Mouse (Mus musculus) liver, postnatal 0 days (tissue): Measurements from ENCODE around the gene Bmp7. TPM values are rescaled to one million over a fixed set of nuclear protein-coding genes. Genes with fewer than 3 reads are reported as not detected.
A peak's percentile ranks its signal among the peaks of the same experiment; 100 is the strongest.

Experiments used
- ATAC-seq: fragments of 200-750 bp; cut with Nextera tagmentation; 2 replicates; pipeline ENCODE4 v1.8.0; 2017; ENCODE audit warnings: mild to moderate bottlenecking, moderate library complexity
- DNase-seq: peaks from one replicate; pipeline ENCODE4 v3.0.0-alpha.2; 2016
- H3K27ac ChIP-seq: fragments of 300-500 bp; sonication (generic); 2 replicates; pipeline ENCODE4 v1.5.1; 2014; ENCODE audit warnings: antibody characterized with exemption, moderate library complexity, mild to moderate bottlenecking, low read depth
- H3K27me3 ChIP-seq: fragments of 300-500 bp; sonication (generic); 2 replicates; pipeline ENCODE4 v1.6.1; 2014; ENCODE audit warnings: low read length, control low read depth, mixed read lengths; ENCODE audit not compliant: insufficient read depth
- H3K36me3 ChIP-seq: fragments of 300-500 bp; sonication (generic); replicated peaks from 2 replicates; pipeline ENCODE4 v1.6.1; 2014; ENCODE audit warnings: mild to moderate bottlenecking, control low read depth, low read length, moderate library complexity, mixed read lengths; ENCODE audit not compliant: insufficient read depth
- H3K4me1 ChIP-seq: fragments of 300-500 bp; sonication (generic); 2 replicates; pipeline ENCODE4 v1.6.1; 2014; ENCODE audit warnings: antibody characterized with exemption, mild to moderate bottlenecking, control low read depth; ENCODE audit not compliant: insufficient read depth
- H3K4me2 ChIP-seq: fragments of 300-500 bp; sonication (generic); 2 replicates; pipeline ENCODE4 v1.6.1; 2014; ENCODE audit warnings: low read depth, mild to moderate bottlenecking, low read length, moderate library complexity, mixed read lengths
- H3K4me3 ChIP-seq: fragments of 300-500 bp; sonication (generic); 2 replicates; pipeline ENCODE4 v1.5.1; 2014; ENCODE audit warnings: low read depth, low read length
- H3K9ac ChIP-seq: fragments of 300-500 bp; sonication (generic); replicated peaks from 2 replicates; pipeline ENCODE4 v1.6.1; 2014; ENCODE audit warnings: mild to moderate bottlenecking, moderate library complexity
- H3K9me3 ChIP-seq: fragments of 300-500 bp; sonication (generic); 2 replicates; pipeline ENCODE4 v1.6.1; 2016; ENCODE audit warnings: mild to moderate bottlenecking, control low read depth, low read length, mixed read lengths
- CTCF ChIP-seq: sonication (generic); IDR thresholded peaks from 2 replicates; pipeline ENCODE4 v1.5.1; 2016; ENCODE audit warnings: antibody characterized with exemption, low read depth
- EP300 ChIP-seq: IDR thresholded peaks from 2 replicates; pipeline ENCODE4 v1.6.1; 2016; ENCODE audit warnings: antibody characterized with exemption, low read depth, mild to moderate bottlenecking
- WGBS: fragments of 180-500 bp; shearing (Covaris S2); extraction: QIAGEN DNeasy Blood & Tissue Kit; methylation state at CpG from one replicate; pipeline ENCODE4 v1.1.7; 2014; ENCODE audit not compliant: insufficient replicate concordance; 5-methylcytosine and 5-hydroxymethylcytosine counted together
- polyA plus RNA-seq: library from polyadenylated mRNA; unstranded; fragments of >200 nt; fragmentation: Nextera tagmentation; extraction: Ambion mirVana; gene quantifications from 2 replicates; pipeline ENCODE4 v1.2.1, GENCODE M21; 2015

Gene Bmp7
- polyA plus RNA-seq, 1 experiment from 2014 or later: 0.32 TPM

GRCm38 (mm10) chr2:172923198-172923597 is 16.9 kb downstream of the Bmp7 start:
- no peak overlapping the region for H3K27ac ChIP-seq
- H3K4me3 ChIP-seq: no peak overlapping the region
- H3K27me3 ChIP-seq: no peaks in the 10 kb centered on the region
- WGBS: 81% methylated on average over 7 of the region's 7 CpGs
- H3K36me3 ChIP-seq: no peaks in the 10 kb centered on the region
- no peak overlapping the region for H3K9ac ChIP-seq
- no peak overlapping the region for H3K4me2 ChIP-seq
- H3K4me1 ChIP-seq: no peaks in the 10 kb centered on the region
- no peaks in the 10 kb centered on the region for H3K9me3 ChIP-seq
- DNase-seq (peak; percentile 35), ATAC-seq (peak; percentile 61)
- no peak for TF ChIP-seq CTCF
- no peak for TF ChIP-seq EP300

- H3K9ac ChIP-seq: no peak overlapping the region
- H3K27me3 ChIP-seq: no peaks in the 10 kb centered on the region
- peak; percentile 69; the same call in 1 of the 2 replicates for ATAC-seq
- no peaks in the 10 kb centered on the region for H3K9me3 ChIP-seq
- WGBS: 70% methylated on average over 5 of the region's 5 CpGs
- DNase-seq: no peak
- H3K4me1 ChIP-seq: no peaks in the 10 kb centered on the region
- no peak overlapping the region for H3K4me2 ChIP-seq
- H3K36me3 ChIP-seq: no peaks in the 10 kb centered on the region
- no peak overlapping the region for H3K27ac ChIP-seq
- no peak for TF ChIP-seq EP300
- TF ChIP-seq CTCF: no peak
- H3K4me3 ChIP-seq: no peak overlapping the region
Measured at GRCm38 (mm10) chr2:172922597-172922996, 17.5 kb downstream of the Bmp7 start.

GRCm38 (mm10) chr2:172914018-172914417 is 26.1 kb downstream of the Bmp7 start:
- no peaks in the 10 kb centered on the region for H3K9me3 ChIP-seq
- TF ChIP-seq EP300: no peak
- TF ChIP-seq CTCF: no peak
- no peak for ATAC-seq
- H3K27me3 ChIP-seq: no peaks in the 10 kb centered on the region
- H3K36me3 ChIP-seq: no peaks in the 10 kb centered on the region
- WGBS: 71% methylated on average over 14 of the region's 14 CpGs
- no peak overlapping the region for H3K4me3 ChIP-seq
- no peak overlapping the region for H3K27ac ChIP-seq
- no peak overlapping the region for H3K9ac ChIP-seq
- no peaks in the 10 kb centered on the region for H3K4me1 ChIP-seq
- H3K4me2 ChIP-seq: no peak overlapping the region
- no peak for DNase-seq

GRCm38 (mm10) chr2:172911715-172912114 is 28.4 kb downstream of the Bmp7 start:
- H3K9me3 ChIP-seq: no peaks in the 10 kb centered on the region
- H3K4me2 ChIP-seq: no peak overlapping the region
- H3K9ac ChIP-seq: no peak overlapping the region
- ATAC-seq (no peak), DNase-seq (no peak)
- no peak overlapping the region for H3K27ac ChIP-seq
- H3K4me3 ChIP-seq: no peak overlapping the region
- no peaks in the 10 kb centered on the region for H3K4me1 ChIP-seq
- no peaks in the 10 kb centered on the region for H3K27me3 ChIP-seq
- TF ChIP-seq EP300 (no peak), CTCF (no peak)
- 53% methylated on average over 5 of the region's 5 CpGs for WGBS
- H3K36me3 ChIP-seq: no peaks in the 10 kb centered on the region

GRCm38 (mm10) chr2:172911157-172911556 is 29.0 kb downstream of the Bmp7 start:
- WGBS: 71% methylated on average over 6 of the region's 6 CpGs
- no peaks in the 10 kb centered on the region for H3K9me3 ChIP-seq
- H3K4me3 ChIP-seq: no peak overlapping the region
- H3K9ac ChIP-seq: no peak overlapping the region
- no peaks in the 10 kb centered on the region for H3K27me3 ChIP-seq
- no peak overlapping the region for H3K4me2 ChIP-seq
- no peaks in the 10 kb centered on the region for H3K36me3 ChIP-seq
- no peak for DNase-seq
- TF ChIP-seq CTCF: no peak
- no peak for TF ChIP-seq EP300
- ATAC-seq: no peak
- H3K27ac ChIP-seq: no peak overlapping the region
- H3K4me1 ChIP-seq: no peaks in the 10 kb centered on the region

GRCm38 (mm10) chr2:172909463-172909862 is 30.7 kb downstream of the Bmp7 start:
- H3K9me3 ChIP-seq: no peaks in the 10 kb centered on the region
- H3K36me3 ChIP-seq: no peaks in the 10 kb centered on the region
- WGBS: 57% methylated on average over 6 of the region's 6 CpGs
- ATAC-seq (no peak), DNase-seq (no peak)
- no peak overlapping the region for H3K4me3 ChIP-seq
- TF ChIP-seq EP300 (no peak), CTCF (no peak)
- no peaks in the 10 kb centered on the region for H3K4me1 ChIP-seq
- no peak overlapping the region for H3K9ac ChIP-seq
- H3K27ac ChIP-seq: no peak overlapping the region
- H3K27me3 ChIP-seq: no peaks in the 10 kb centered on the region
- H3K4me2 ChIP-seq: no peak overlapping the region

GRCm38 (mm10) chr2:172906146-172906545 is 34.0 kb downstream of the Bmp7 start:
- Histone ChIP-seq H3K9me3 (no peaks in the 10 kb centered on the region), H3K4me3 (no peak overlapping the region), H3K4me1 (peaks cover 5% of the 10 kb centered on the region), H3K4me2 (no peak overlapping the region), H3K36me3 (no peaks in the 10 kb centered on the region), H3K27ac (no peak overlapping the region), H3K9ac (no peak overlapping the region), H3K27me3 (no peaks in the 10 kb centered on the region)
- TF ChIP-seq EP300 (no peak), CTCF (no peak)
- ATAC-seq (no peak), DNase-seq (no peak)
- 76% methylated on average over 9 of the region's 9 CpGs for WGBS
